Mouse (Mus musculus) megakaryocyte, embryonic 14.5 days (primary cell): ENCODE data around the gene Slc35b2. TPM values are rescaled to one million over a fixed set of nuclear protein-coding genes. Genes with fewer than 3 reads are reported as not detected.
A peak's percentile ranks its signal among the peaks of the same experiment; 100 is the strongest.

Experiments used
- H3K27me3 ChIP-seq: replicated peaks from 2 replicates; pipeline ENCODE3; 2012; ENCODE audit warnings: inconsistent platforms
- H3K36me3 ChIP-seq: replicated peaks from 2 replicates; pipeline ENCODE3; 2012; ENCODE audit warnings: low read length, inconsistent platforms, mixed read lengths
- H3K4me1 ChIP-seq: 2 replicates; pipeline ENCODE4 v1.6.1; 2012; ENCODE audit warnings: inconsistent platforms
- H3K4me3 ChIP-seq: replicated peaks from 2 replicates; pipeline ENCODE3; 2012; ENCODE audit warnings: moderate library complexity, mild to moderate bottlenecking, inconsistent platforms
- H3K9me3 ChIP-seq: 2 replicates; pipeline ENCODE4 v1.6.1; 2012; ENCODE audit warnings: inconsistent platforms
- FLI1 ChIP-seq: IDR thresholded peaks from 2 replicates; pipeline ENCODE4 v1.6.1; 2012; ENCODE audit warnings: low read length, inconsistent platforms, mixed read lengths
- GATA1 ChIP-seq: IDR thresholded peaks from 3 replicates; pipeline ENCODE4 v1.6.1; 2012; ENCODE audit warnings: mixed read lengths, low read length, inconsistent platforms, borderline replicate concordance
- polyA plus RNA-seq: library from polyadenylated mRNA; stranded (reverse); fragments of >175 nt; gene quantifications from 2 replicates; pipeline ENCODE4 v1.2.3, GENCODE M21; 2012; ENCODE audit warnings: low replicate concordance; ENCODE audit not compliant: insufficient read depth

The Slc35b2 gene
- polyA plus RNA-seq, 1 experiment, result 30.6 TPM

GRCm38 (mm10) chr17:45569999-45570398 lies 6.3 kb downstream of the Slc35b2 start:
- Histone ChIP-seq H3K9me3 (no peaks in the 10 kb centered on the region), H3K27me3 (no peaks in the 10 kb centered on the region), H3K4me3 (no peak overlapping the region), H3K36me3 (peaks cover 69% of the 10 kb centered on the region), H3K4me1 (peaks cover 64% of the 10 kb centered on the region)
- no peak for TF ChIP-seq GATA1
- no peak for TF ChIP-seq FLI1

GRCm38 (mm10) chr17:45572103-45573086 lies 8.7 kb downstream of the Slc35b2 start:
- H3K4me3 ChIP-seq, result peak overlapping the region; percentile 98
- no peaks in the 10 kb centered on the region for H3K9me3 ChIP-seq
- no peaks in the 10 kb centered on the region for H3K27me3 ChIP-seq
- H3K36me3 ChIP-seq, result peaks cover 45% of the 10 kb centered on the region
- no peak for TF ChIP-seq FLI1
- TF ChIP-seq GATA1, result no peak
- H3K4me1 ChIP-seq, result peaks cover 47% of the 10 kb centered on the region

GRCm38 (mm10) chr17:45573087-45573779 lies 9.6 kb downstream of the Slc35b2 start, which contains the start of gene Hsp90ab1:
TSS of gene Hsp90ab1 (minus strand) at chr17:45573271.
- TF ChIP-seq GATA1 (no peak), FLI1 (no peak)

GRCm38 (mm10) chr17:45573780-45574123 lies 10.1 kb downstream of the Slc35b2 start:
- Histone ChIP-seq H3K9me3 (no peaks in the 10 kb centered on the region), H3K27me3 (no peaks in the 10 kb centered on the region), H3K4me3 (peak overlapping the region; percentile 98), H3K4me1 (peaks cover 38% of the 10 kb centered on the region), H3K36me3 (peaks cover 32% of the 10 kb centered on the region)
- TF ChIP-seq GATA1, result no peak
- TF ChIP-seq FLI1, result no peak

More at GRCm38 (mm10) chr17:45573087-45573779, 9.6 kb downstream of the Slc35b2 start, which contains the start of gene Hsp90ab1:
- H3K36me3 ChIP-seq, result peaks cover 37% of the 10 kb centered on the region
- H3K9me3 ChIP-seq, result no peaks in the 10 kb centered on the region
- peak within 1 kb of the TSS; percentile 98 for H3K4me3 ChIP-seq
- no peaks in the 10 kb centered on the region for H3K27me3 ChIP-seq
- H3K4me1 ChIP-seq, result peaks cover 41% of the 10 kb centered on the region

DNA sequence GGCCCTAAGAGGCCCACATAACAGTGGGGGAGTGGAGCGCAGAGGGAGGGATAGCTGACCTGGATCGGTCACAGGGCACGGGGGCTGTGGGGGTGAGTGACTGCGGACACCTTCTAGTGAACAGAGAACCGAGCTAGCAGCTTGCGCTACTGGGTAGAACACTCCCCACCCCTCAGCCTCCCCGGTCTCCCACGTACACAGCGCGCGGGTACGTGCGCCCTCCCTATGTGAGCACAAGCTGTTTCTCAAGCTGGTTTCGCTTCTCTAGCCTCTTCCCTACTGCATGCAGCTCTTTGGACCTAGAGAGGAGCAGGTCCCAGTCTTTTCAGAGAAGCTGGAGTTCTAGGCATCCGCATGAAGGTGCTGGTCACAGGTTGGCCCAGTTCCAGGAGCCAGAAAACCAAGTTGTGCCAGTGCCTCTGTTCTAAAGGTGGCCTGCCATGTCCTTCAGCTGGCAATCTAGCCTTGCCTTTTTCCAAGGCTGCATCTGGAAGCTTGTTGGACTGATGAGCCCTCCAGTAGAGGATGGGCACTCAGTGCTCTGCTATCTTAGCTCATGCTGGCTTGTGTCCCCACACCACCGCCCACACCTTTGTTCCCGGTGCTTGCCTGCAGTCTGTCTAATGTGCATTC lies 10.6 kb downstream of the Slc35b2 start:
- Histone ChIP-seq H3K4me1 (peaks cover 34% of the 10 kb centered on the region), H3K27me3 (no peaks in the 10 kb centered on the region), H3K4me3 (peak overlapping the region; percentile 98), H3K9me3 (no peaks in the 10 kb centered on the region), H3K36me3 (peaks cover 27% of the 10 kb centered on the region)
- TF ChIP-seq FLI1 (no peak), GATA1 (no peak)

DNA sequence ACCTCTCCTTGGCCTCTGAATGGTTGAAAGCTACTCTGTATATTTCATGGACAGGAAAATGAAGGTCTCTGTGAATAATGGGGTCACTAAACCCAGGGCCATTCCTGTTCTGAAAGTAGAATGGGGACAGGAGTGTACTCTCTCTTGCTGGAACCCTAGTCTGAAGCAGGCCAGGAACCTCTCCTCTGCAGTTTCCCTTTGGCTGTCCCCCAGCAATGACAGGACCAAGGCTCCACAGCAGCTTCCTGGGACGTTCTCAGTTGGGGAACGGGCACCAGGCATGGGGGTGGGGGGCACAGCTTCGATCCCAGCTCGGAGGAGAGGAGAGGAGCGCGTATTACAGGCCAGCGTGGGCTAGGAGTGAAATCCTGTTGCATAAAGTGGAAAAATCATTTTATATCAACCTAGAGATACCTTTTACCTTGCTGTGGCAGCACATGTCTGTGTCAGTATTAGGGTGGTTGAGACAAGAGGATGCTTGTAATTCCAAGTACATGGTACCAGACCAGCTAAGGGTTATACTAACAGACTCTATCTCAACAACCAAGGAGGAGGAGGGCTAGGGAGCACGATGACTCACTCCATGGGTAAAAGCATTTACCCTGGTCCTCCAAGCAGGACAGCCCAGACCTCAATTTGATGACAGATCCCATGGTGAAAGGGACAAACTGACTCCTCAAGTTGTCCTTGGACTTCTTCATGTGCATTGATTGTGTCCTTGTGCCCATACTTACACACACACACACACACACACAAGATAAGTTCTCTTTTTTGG lies 11.6 kb downstream of the Slc35b2 start:
- Histone ChIP-seq H3K9me3 (no peaks in the 10 kb centered on the region), H3K27me3 (no peaks in the 10 kb centered on the region), H3K36me3 (peaks cover 16% of the 10 kb centered on the region), H3K4me1 (peaks cover 28% of the 10 kb centered on the region), H3K4me3 (peak overlapping the region; percentile 42)
- no peak for TF ChIP-seq FLI1
- TF ChIP-seq GATA1, result no peak

DNA sequence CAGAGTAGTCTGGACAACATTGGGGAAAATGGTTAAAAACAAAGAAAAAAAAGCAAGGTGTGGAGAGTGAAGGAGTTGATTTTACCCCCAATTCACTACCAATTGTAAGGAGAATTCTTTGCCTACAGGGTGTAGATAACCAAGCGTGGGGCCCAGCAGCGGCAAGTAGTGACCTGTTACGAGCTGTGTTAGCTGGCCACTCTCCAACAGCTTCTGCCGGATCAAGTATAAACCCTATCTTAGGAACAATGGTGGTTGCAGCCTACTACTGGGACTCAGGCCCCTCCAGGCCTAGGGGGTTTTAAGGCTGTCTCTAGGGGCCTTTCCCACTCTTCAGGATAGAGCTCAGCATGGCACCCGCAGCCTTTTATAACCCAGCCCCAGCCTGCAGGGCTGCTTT lies 14.6 kb downstream of the Slc35b2 start:
- H3K4me1 ChIP-seq, result peaks cover 29% of the 10 kb centered on the region

DNA sequence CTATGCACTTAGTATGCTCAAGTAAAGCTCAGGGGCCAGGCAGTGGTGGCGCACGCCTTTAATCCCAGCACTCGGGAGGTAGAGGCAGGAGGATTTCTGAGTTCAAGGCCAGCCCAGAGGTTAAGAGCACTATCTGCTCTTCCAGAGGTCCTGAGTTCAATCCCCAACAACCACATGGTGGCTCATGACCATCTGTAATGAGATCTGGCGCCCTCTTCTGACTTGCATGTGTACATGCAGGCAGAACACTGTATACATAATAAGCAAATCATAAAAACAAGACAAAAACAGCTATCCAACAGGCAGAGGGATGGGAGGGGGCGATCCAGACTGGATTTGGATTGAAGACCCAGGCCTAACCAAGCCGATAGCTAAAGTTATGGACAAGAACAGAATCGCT lies 15.2 kb downstream of the Slc35b2 start:
- TF ChIP-seq GATA1, result no peak
- no peak for TF ChIP-seq FLI1
- H3K27me3 ChIP-seq, result peaks cover 3% of the 10 kb centered on the region
- peaks cover 32% of the 10 kb centered on the region for H3K4me1 ChIP-seq
- H3K4me3 ChIP-seq, result no peak overlapping the region
- H3K36me3 ChIP-seq, result no peaks in the 10 kb centered on the region
- H3K9me3 ChIP-seq, result no peaks in the 10 kb centered on the region

More for the DNA sequence above, 14.6 kb downstream of the Slc35b2 start:
- Histone ChIP-seq H3K9me3 (no peaks in the 10 kb centered on the region), H3K36me3 (no peaks in the 10 kb centered on the region), H3K27me3 (peaks cover under 1% of the 10 kb centered on the region), H3K4me3 (no peak overlapping the region)
- TF ChIP-seq GATA1, result no peak
- TF ChIP-seq FLI1, result no peak

- H3K4me1 ChIP-seq, result peaks cover 31% of the 10 kb centered on the region
These were observed 15.9 kb downstream of the Slc35b2 start for GRCm38 (mm10) chr17:45579554-45579953.

More at GRCm38 (mm10) chr17:45579554-45579953, 15.9 kb downstream of the Slc35b2 start:
- H3K36me3 ChIP-seq, result no peaks in the 10 kb centered on the region
- H3K4me3 ChIP-seq, result no peak overlapping the region
- H3K27me3 ChIP-seq, result peaks cover 6% of the 10 kb centered on the region
- no peak for TF ChIP-seq GATA1
- TF ChIP-seq FLI1, result no peak
- no peaks in the 10 kb centered on the region for H3K9me3 ChIP-seq
